Comparison of ENCODE assay signal across 28 mouse cellular contexts in genomic region chr7:79263776-79264175, GRCm38 (mm10).
"Had no signal": no experiment of that assay in that cellular context is flagged by ENCODE, and none has a peak within 500 bp of the region (broad histone marks: within the 10 kb centered on the region; RNA-seq: fewer than 3 reads in every experiment).

No protein-coding gene starts in this region.

- H3K4me2 ChIP-seq: heart, embryonic 11.5 days; heart, embryonic 12.5 days; heart, embryonic 13.5 days; heart, embryonic 15.5 days; hindbrain, embryonic 12.5 days; hindbrain, embryonic 13.5 days; hindbrain, embryonic 14.5 days; hindbrain, embryonic 15.5 days; intestine, embryonic 15.5 days; kidney, embryonic 15.5 days had no signal

- DNase-seq: heart, postnatal 10 days; heart, postnatal 14 days; heart, postnatal 36 days; heart, postnatal 4 days; kidney, adult 11 months; kidney, adult 18-20 months; kidney, adult 2 months; kidney, adult 8-10 months; kidney, adult 9 months; kidney, postnatal 10 days; kidney, postnatal 14 days; kidney, postnatal 36 days; kidney, postnatal 4 days; layer of hippocampus, adult 9-11 months; layer of hippocampus, postnatal 36 days had no signal

- H3K36me3 ChIP-seq: heart, embryonic 12.5 days; heart, embryonic 13.5 days; heart, embryonic 15.5 days; hindbrain, embryonic 10.5 days; hindbrain, embryonic 12.5 days; hindbrain, embryonic 13.5 days; hindbrain, embryonic 15.5 days; intestine, embryonic 15.5 days; kidney, embryonic 15.5 days had no signal

- H3K27me3 ChIP-seq: heart, embryonic 13.5 days; heart, embryonic 15.5 days; hindbrain, embryonic 12.5 days; hindbrain, embryonic 13.5 days; hindbrain, embryonic 15.5 days; intestine, embryonic 15.5 days; kidney, embryonic 15.5 days had no signal

- H3K4me3 ChIP-seq: heart, embryonic 12.5 days; heart, embryonic 13.5 days; heart, embryonic 15.5 days; hindbrain, embryonic 10.5 days; hindbrain, embryonic 12.5 days; hindbrain, embryonic 13.5 days; hindbrain, embryonic 15.5 days; intestine, embryonic 15.5 days; kidney, embryonic 15.5 days; layer of hippocampus, adult 2 months; left cerebral cortex, adult 2 months had no signal
